Mouse (Mus musculus): ENCODE data around the gene Rbm19.

GRCm38 (mm10) chr5:120214511-120214910 lies 98.2 kb downstream of the Rbm19 start:
- TF ChIP-seq CTCF (IDR thresholded peaks at IDR 0.05; ENCODE audit: low read depth, low read length) (no peak), GATA1 (IDR thresholded peaks at IDR 0.05; ENCODE audit: borderline replicate concordance, low read length) (no peak), POLR2AphosphoS5 (IDR thresholded peaks at IDR 0.05; ENCODE audit: insufficient replicate concordance, low read depth, low read length) (no peak), GATA2 (IDR thresholded peaks at IDR 0.05; ENCODE audit: borderline replicate concordance, low read depth, low read length) (no peak)
